Mouse (Mus musculus): ENCODE results near the gene Kif11. TPM values are rescaled to one million over a fixed set of nuclear protein-coding genes. Genes with fewer than 3 reads are reported as not detected.

Gene Kif11
- polyA plus RNA-seq, 1 experiment from 2014 or later = 18.5 TPM

GRCm38 (mm10) chr19:37353331-37353730 lies 22.9 kb upstream of the Kif11 start:
- Histone ChIP-seq H3K27ac (no peak overlapping the region), H3K4me1 (replicated peaks; ENCODE audit: insufficient read depth, low read length) (no peaks in the 10 kb centered on the region), H3K36me3 (ENCODE audit: insufficient read depth, low read length) (0 out of 2 replicates have a peak, but pooled peaks cover 5% of the 10 kb centered on the region), H3K4me2 (ENCODE audit: low read length) (no peak overlapping the region), H3K9me3 (replicated peaks; ENCODE audit: low read length) (0 out of 2 replicates have a peak, but pooled peaks cover 3% of the 10 kb centered on the region), H3K27me3 (ENCODE audit: insufficient read depth, low read length) (no peaks in the 10 kb centered on the region), H3K9ac (ENCODE audit: low read depth, low read length) (no peak overlapping the region), H3K4me3 (replicated peaks; ENCODE audit: low read depth, low read length) (no peak overlapping the region)
- DNase-seq (ENCODE audit: low spot score) (no peak), ATAC-seq (replicated peaks; ENCODE audit: low FRiP score, low read depth) (no peak)
- no peak for TF ChIP-seq CTCF (IDR thresholded peaks at IDR 0.05; ENCODE audit: low read depth)
- 84% methylated on average over 6 of the region's 6 CpGs for WGBS

- Histone ChIP-seq H3K4me2 (ENCODE audit: low read length) (no peak overlapping the region), H3K27ac (no peak overlapping the region), H3K4me1 (replicated peaks; ENCODE audit: insufficient read depth, low read length) (no peaks in the 10 kb centered on the region), H3K4me3 (replicated peaks; ENCODE audit: low read depth, low read length) (no peak overlapping the region), H3K27me3 (ENCODE audit: insufficient read depth, low read length) (no peaks in the 10 kb centered on the region), H3K36me3 (ENCODE audit: insufficient read depth, low read length) (no peaks in the 10 kb centered on the region), H3K9me3 (replicated peaks; ENCODE audit: low read length) (no peaks in the 10 kb centered on the region), H3K9ac (ENCODE audit: low read depth, low read length) (no peak overlapping the region)
- 60% methylated on average over 5 of the region's 5 CpGs for WGBS
- no peak for TF ChIP-seq CTCF (IDR thresholded peaks at IDR 0.05; ENCODE audit: low read depth)
- DNase-seq (ENCODE audit: low spot score) (no peak), ATAC-seq (replicated peaks; ENCODE audit: low FRiP score, low read depth) (no peak)
Observed at GRCm38 (mm10) chr19:37360044-37360443, 16.2 kb upstream of the Kif11 start.

GRCm38 (mm10) chr19:37362545-37362944 lies 13.7 kb upstream of the Kif11 start:
- ATAC-seq (replicated peaks; ENCODE audit: low FRiP score, low read depth) = no peak
- 35% methylated on average over 5 of the region's 5 CpGs for WGBS
- Histone ChIP-seq H3K36me3 (ENCODE audit: insufficient read depth, low read length) (no peaks in the 10 kb centered on the region), H3K9me3 (replicated peaks; ENCODE audit: low read length) (no peaks in the 10 kb centered on the region), H3K27ac (no peak overlapping the region), H3K27me3 (ENCODE audit: insufficient read depth, low read length) (no peaks in the 10 kb centered on the region), H3K9ac (ENCODE audit: low read depth, low read length) (no peak overlapping the region), H3K4me2 (ENCODE audit: low read length) (no peak overlapping the region), H3K4me1 (replicated peaks; ENCODE audit: insufficient read depth, low read length) (no peaks in the 10 kb centered on the region), H3K4me3 (replicated peaks; ENCODE audit: low read depth, low read length) (no peak overlapping the region)
- peak; percentile 39 for DNase-seq (ENCODE audit: low spot score)
- TF ChIP-seq CTCF (IDR thresholded peaks at IDR 0.05; ENCODE audit: low read depth) = no peak

GRCm38 (mm10) chr19:37363128-37363939 lies 12.9 kb upstream of the Kif11 start:
- no peaks in the 10 kb centered on the region for H3K4me1 ChIP-seq (replicated peaks; ENCODE audit: insufficient read depth, low read length)
- no peaks in the 10 kb centered on the region for H3K36me3 ChIP-seq (ENCODE audit: insufficient read depth, low read length)
- no peaks in the 10 kb centered on the region for H3K9me3 ChIP-seq (replicated peaks; ENCODE audit: low read length)
- no peaks in the 10 kb centered on the region for H3K27me3 ChIP-seq (ENCODE audit: insufficient read depth, low read length)
- 83% methylated on average over 11 of the region's 11 CpGs for WGBS
- ATAC-seq (replicated peaks; ENCODE audit: low FRiP score, low read depth) = no peak
- no peak overlapping the region for H3K9ac ChIP-seq (ENCODE audit: low read depth, low read length)
- TF ChIP-seq CTCF (IDR thresholded peaks at IDR 0.05; ENCODE audit: low read depth) = no peak
- DNase-seq (ENCODE audit: low spot score) = no peak
- H3K27ac ChIP-seq = no peak overlapping the region
- H3K4me3 ChIP-seq (replicated peaks; ENCODE audit: low read depth, low read length) = no peak overlapping the region
- H3K4me2 ChIP-seq (ENCODE audit: low read length) = no peak overlapping the region

GRCm38 (mm10) chr19:37368990-37369389 lies 7.2 kb upstream of the Kif11 start:
- no peak overlapping the region for H3K4me2 ChIP-seq (ENCODE audit: low read length)
- H3K9ac ChIP-seq (ENCODE audit: low read depth, low read length) = no peak overlapping the region
- H3K9me3 ChIP-seq (replicated peaks; ENCODE audit: low read length) = no peaks in the 10 kb centered on the region
- H3K4me1 ChIP-seq (replicated peaks; ENCODE audit: insufficient read depth, low read length) = no peaks in the 10 kb centered on the region
- H3K4me3 ChIP-seq (replicated peaks; ENCODE audit: low read depth, low read length) = no peak overlapping the region
- no peak for TF ChIP-seq CTCF (IDR thresholded peaks at IDR 0.05; ENCODE audit: low read depth)
- 58% methylated on average over 1 of the region's 1 CpGs for WGBS
- no peak overlapping the region for H3K27ac ChIP-seq
- H3K27me3 ChIP-seq (ENCODE audit: insufficient read depth, low read length) = no peaks in the 10 kb centered on the region
- H3K36me3 ChIP-seq (ENCODE audit: insufficient read depth, low read length) = no peaks in the 10 kb centered on the region
- no peak for DNase-seq (ENCODE audit: low spot score)
- ATAC-seq (replicated peaks; ENCODE audit: low FRiP score, low read depth) = no peak

GRCm38 (mm10) chr19:37369921-37370320 lies 6.3 kb upstream of the Kif11 start:
- Histone ChIP-seq H3K4me1 (replicated peaks; ENCODE audit: insufficient read depth, low read length) (no peaks in the 10 kb centered on the region), H3K27me3 (ENCODE audit: insufficient read depth, low read length) (no peaks in the 10 kb centered on the region), H3K36me3 (ENCODE audit: insufficient read depth, low read length) (no peaks in the 10 kb centered on the region), H3K4me2 (ENCODE audit: low read length) (no peak overlapping the region), H3K27ac (no peak overlapping the region), H3K9me3 (replicated peaks; ENCODE audit: low read length) (no peaks in the 10 kb centered on the region), H3K9ac (ENCODE audit: low read depth, low read length) (no peak overlapping the region), H3K4me3 (replicated peaks; ENCODE audit: low read depth, low read length) (no peak overlapping the region)
- TF ChIP-seq CTCF (IDR thresholded peaks at IDR 0.05; ENCODE audit: low read depth) = no peak
- WGBS = 83% methylated on average over 4 of the region's 4 CpGs
- DNase-seq (ENCODE audit: low spot score) = no peak
- no peak for ATAC-seq (replicated peaks; ENCODE audit: low FRiP score, low read depth)

Data from kidney, postnatal 0 days (tissue).